ENCODE assay signal across 11 mouse cellular contexts in genomic region chr11:31900736-31901135, GRCm38 (mm10). TPM values are rescaled to one million over a fixed set of nuclear protein-coding genes. Genes with fewer than 3 reads are reported as not detected.
DNase-seq lines count a peak whose midpoint lies in the region; ATAC-seq lines count a peak whose summit lies in the region.
"Had no signal": no experiment of that assay in that cellular context is flagged by ENCODE, and none has a peak within 500 bp of the region (broad histone marks: within the 10 kb centered on the region; RNA-seq: fewer than 3 reads in every experiment).

No protein-coding gene starts in this region.

- H3K9ac ChIP-seq in liver, embryonic 12.5 days, result no peak overlapping the region
- no peak overlapping the region for H3K9ac ChIP-seq in liver, embryonic 11.5 days (ENCODE audit: low read depth, low read length)
- H3K9ac ChIP-seq in heart, embryonic 13.5 days, result peak overlapping the region; percentile 65
- no peak overlapping the region for H3K9ac ChIP-seq in forebrain, embryonic 13.5 days
- H3K9ac ChIP-seq: hindbrain, embryonic 12.5 days; midbrain, embryonic 12.5 days had no signal

- peaks cover 70% of the 10 kb centered on the region for H3K36me3 ChIP-seq in liver, embryonic 12.5 days
- H3K36me3 ChIP-seq in liver, embryonic 11.5 days (ENCODE audit: control insufficient read depth, insufficient read depth, low read length), result no peaks in the 10 kb centered on the region; the same call in 1 of the 2 replicates
- 0 out of 2 replicates have a peak, but pooled peaks cover 4% of the 10 kb centered on the region for H3K36me3 ChIP-seq in heart, embryonic 13.5 days
- no peaks in the 10 kb centered on the region for H3K36me3 ChIP-seq in forebrain, embryonic 13.5 days (ENCODE audit: poor library complexity, severe bottlenecking)
- H3K36me3 ChIP-seq: hindbrain, embryonic 12.5 days; midbrain, embryonic 12.5 days had no signal

- H3K4me1 ChIP-seq in liver, embryonic 12.5 days, result peaks cover 69% of the 10 kb centered on the region
- H3K4me1 ChIP-seq in liver, embryonic 11.5 days (replicated peaks; ENCODE audit: control insufficient read depth, insufficient read depth, low read length), result peaks cover 40% of the 10 kb centered on the region
- H3K4me1 ChIP-seq in heart, embryonic 13.5 days, result peaks cover 74% of the 10 kb centered on the region
- no peaks in the 10 kb centered on the region; the same call in 1 of the 2 replicates for H3K4me1 ChIP-seq in forebrain, embryonic 13.5 days
- H3K4me1 ChIP-seq: hindbrain, embryonic 12.5 days; midbrain, embryonic 12.5 days had no signal

- no peaks in the 10 kb centered on the region for H3K27me3 ChIP-seq in liver, embryonic 12.5 days (replicated peaks)
- no peaks in the 10 kb centered on the region for H3K27me3 ChIP-seq in liver, embryonic 11.5 days (replicated peaks; ENCODE audit: control insufficient read depth, insufficient read depth, low read length)
- H3K27me3 ChIP-seq in heart, embryonic 13.5 days (replicated peaks), result no peaks in the 10 kb centered on the region
- no peaks in the 10 kb centered on the region for H3K27me3 ChIP-seq in forebrain, embryonic 13.5 days
- H3K27me3 ChIP-seq: hindbrain, embryonic 12.5 days; midbrain, embryonic 12.5 days had no signal

- ATAC-seq in liver, embryonic 12.5 days, result no peak
- no peak for ATAC-seq in liver, embryonic 11.5 days (replicated peaks; ENCODE audit: low FRiP score)
- ATAC-seq in heart, embryonic 13.5 days (ENCODE audit: extremely low read depth, insufficient number of reproducible peaks, low FRiP score, low TSS enrichment), result no peak
- no peak for ATAC-seq in forebrain, embryonic 13.5 days

- peak; percentile 4 for DNase-seq in embryo, embryonic 10.5 days (ENCODE audit: low spot score)
- DNase-seq in embryo, embryonic 9.5 days (ENCODE audit: extremely low spot score), result no peak
- DNase-seq in liver, embryonic 11.5 days (ENCODE audit: low spot score), result no peak
- DNase-seq in lung, postnatal 25 days (ENCODE audit: low spot score), result peak; percentile 46
- DNase-seq in urinary bladder, postnatal 4 days (ENCODE audit: low spot score in 2 of 2), result no peak
- DNase-seq: cerebellum, adult 11 months had no signal

- 44% methylated on average over 1 of the region's 1 CpGs for WGBS in liver, embryonic 12.5 days (ENCODE audit: insufficient replicate concordance)
- WGBS in liver, embryonic 11.5 days, result 33% methylated on average over 1 of the region's 1 CpGs
- 0% methylated on average over 1 of the region's 1 CpGs for WGBS in heart, embryonic 13.5 days
- WGBS in forebrain, embryonic 13.5 days, result 18% methylated on average over 1 of the region's 1 CpGs

- H3K4me2 ChIP-seq in liver, embryonic 12.5 days, result no peak overlapping the region
- H3K4me2 ChIP-seq in liver, embryonic 11.5 days, result no peak overlapping the region
- peak overlapping the region; percentile 58 for H3K4me2 ChIP-seq in heart, embryonic 13.5 days
- no peak overlapping the region for H3K4me2 ChIP-seq in forebrain, embryonic 13.5 days
- H3K4me2 ChIP-seq: hindbrain, embryonic 12.5 days; midbrain, embryonic 12.5 days had no signal

- no peaks in the 10 kb centered on the region for H3K9me3 ChIP-seq in liver, embryonic 12.5 days (replicated peaks)
- H3K9me3 ChIP-seq in liver, embryonic 11.5 days (ENCODE audit: control insufficient read depth, low read length), result no peaks in the 10 kb centered on the region
- no peaks in the 10 kb centered on the region for H3K9me3 ChIP-seq in heart, embryonic 13.5 days
- no peaks in the 10 kb centered on the region for H3K9me3 ChIP-seq in forebrain, embryonic 13.5 days (replicated peaks)
- H3K9me3 ChIP-seq: hindbrain, embryonic 12.5 days; midbrain, embryonic 12.5 days had no signal

- no peak overlapping the region for H3K4me3 ChIP-seq in liver, embryonic 12.5 days
- H3K4me3 ChIP-seq in liver, embryonic 11.5 days (ENCODE audit: low read depth, low read length), result no peak overlapping the region
- peak overlapping the region; percentile 9; the same call in 1 of the 2 replicates for H3K4me3 ChIP-seq in heart, embryonic 13.5 days
- no peak overlapping the region for H3K4me3 ChIP-seq in forebrain, embryonic 13.5 days
- H3K4me3 ChIP-seq: hindbrain, embryonic 12.5 days; midbrain, embryonic 12.5 days had no signal

- 0 out of 2 replicates have a peak overlapping the region, but pooled peaks have one; percentile 43 for H3K27ac ChIP-seq in liver, embryonic 12.5 days
- H3K27ac ChIP-seq in liver, embryonic 11.5 days (ENCODE audit: low read depth, low read length), result no peak overlapping the region
- peak overlapping the region; percentile 95 for H3K27ac ChIP-seq in heart, embryonic 13.5 days (replicated peaks)
- H3K27ac ChIP-seq in forebrain, embryonic 13.5 days, result no peak overlapping the region
- H3K27ac ChIP-seq: hindbrain, embryonic 12.5 days; midbrain, embryonic 12.5 days had no signal

RNA-seq across cellular contexts. Expression of gene Cpeb4, which starts 28.7 kb away (rescaled TPM):
- 21.5 and 24.7 TPM in 2 replicates for polyA plus RNA-seq in liver, embryonic 12.5 days (2016; fragmentation: Nextera tagmentation; extraction: Ambion mirVana)
- 14.4 and 15.8 TPM in 2 replicates for polyA plus RNA-seq in liver, embryonic 11.5 days (2014; fragmentation: Nextera tagmentation; extraction: Ambion mirVana)
- polyA plus RNA-seq in heart, embryonic 13.5 days (2015; fragmentation: Nextera tagmentation; extraction: Ambion mirVana), result 6.2 and 6.7 TPM in 2 replicates
- 10.4 and 12.4 TPM in 2 replicates for polyA plus RNA-seq in forebrain, embryonic 13.5 days (2015; fragmentation: Nextera tagmentation; extraction: Ambion mirVana)

Comparison
In these comparisons a context has a peak if more than half of its experiments do, and no peak if none do; other contexts are left out.
1. DNase-seq: peak in embryo, embryonic 10.5 days (single experiment) and lung, postnatal 25 days (single experiment); none in embryo, embryonic 9.5 days (single experiment), liver, embryonic 11.5 days (single experiment) and urinary bladder, postnatal 4 days (0 of 2).
2. H3K27ac ChIP-seq: peak in liver, embryonic 12.5 days (single experiment) and heart, embryonic 13.5 days (single experiment); none in liver, embryonic 11.5 days (single experiment) and forebrain, embryonic 13.5 days (single experiment).